Mouse (Mus musculus) thymus, postnatal 25 days (tissue): ENCODE measurements around the gene Adgrl3.

Experiments used
- DNase-seq: peaks from one replicate; pipeline ENCODE4 v3.0.0; 2022

The Adgrl3 gene

DNA sequence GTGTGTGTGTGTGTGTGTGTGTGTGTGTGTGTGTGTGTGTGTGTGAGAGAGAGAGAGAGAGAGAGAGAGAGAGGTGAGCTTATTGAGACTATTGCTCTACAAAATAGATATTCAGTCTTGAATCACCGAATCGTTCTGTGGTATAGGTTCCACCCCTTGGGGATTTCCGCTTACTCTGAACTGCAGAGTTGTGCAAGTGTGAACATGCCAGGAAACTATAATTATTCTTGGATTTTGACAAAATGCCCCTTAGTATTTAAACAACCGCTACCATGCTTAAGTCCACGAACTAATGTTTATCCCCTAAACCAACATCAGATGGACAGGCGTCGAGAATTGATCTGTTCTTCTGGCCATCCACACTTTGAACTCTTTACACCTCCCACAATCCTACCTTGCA lies 57.1 kb downstream of the Adgrl3 start:
- no peak for DNase-seq

DNA sequence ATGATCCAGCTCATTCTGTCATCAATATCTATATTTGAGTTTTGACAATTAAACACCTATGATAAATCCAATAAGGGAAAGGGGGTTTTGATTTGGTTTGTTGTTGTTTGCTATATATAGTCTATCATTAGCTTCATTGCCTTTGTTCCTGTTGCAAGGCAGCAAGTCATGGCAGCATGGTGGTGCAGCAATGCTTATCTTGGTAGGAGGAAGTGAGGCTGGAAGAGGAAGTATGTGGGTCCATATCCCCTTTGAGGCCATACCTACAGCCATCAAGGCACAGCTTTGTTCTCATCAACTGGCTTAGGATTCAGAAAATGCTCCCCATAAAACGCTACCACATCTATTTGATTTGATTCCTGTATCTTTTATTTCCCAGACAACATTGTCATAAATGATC lies 58.1 kb downstream of the Adgrl3 start:
- no peak for DNase-seq

DNA sequence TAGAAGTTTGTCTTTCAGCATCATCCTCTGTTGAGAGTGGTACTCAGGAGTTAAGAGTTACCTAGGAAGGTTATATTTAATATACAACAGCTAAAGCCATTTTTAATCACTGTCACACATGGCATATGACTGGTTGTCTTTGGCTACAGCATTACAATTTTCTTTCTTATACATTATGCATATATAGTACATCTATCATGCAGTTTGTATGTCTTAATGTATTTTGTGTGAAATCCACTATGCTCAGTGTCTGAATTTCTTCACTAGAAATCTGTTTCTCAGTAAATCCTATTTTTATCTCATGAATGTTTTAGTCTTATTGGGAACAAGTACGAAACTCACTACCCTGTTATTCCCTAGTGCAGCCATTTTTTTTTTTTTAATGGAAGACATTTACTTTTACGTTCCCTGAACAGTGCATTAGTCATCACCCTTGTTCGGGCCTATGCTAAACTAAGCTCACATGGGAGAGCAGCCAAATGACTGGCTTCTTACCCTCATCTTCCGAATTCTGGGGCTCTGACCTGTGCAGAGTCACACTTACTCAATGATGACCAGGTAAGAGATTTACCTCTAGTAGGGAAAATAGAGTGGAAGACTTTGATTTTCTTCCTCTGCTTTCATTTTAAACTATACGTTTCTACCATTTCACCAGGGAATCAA lies 63.9 kb downstream of the Adgrl3 start:
- DNase-seq = no peak

DNA sequence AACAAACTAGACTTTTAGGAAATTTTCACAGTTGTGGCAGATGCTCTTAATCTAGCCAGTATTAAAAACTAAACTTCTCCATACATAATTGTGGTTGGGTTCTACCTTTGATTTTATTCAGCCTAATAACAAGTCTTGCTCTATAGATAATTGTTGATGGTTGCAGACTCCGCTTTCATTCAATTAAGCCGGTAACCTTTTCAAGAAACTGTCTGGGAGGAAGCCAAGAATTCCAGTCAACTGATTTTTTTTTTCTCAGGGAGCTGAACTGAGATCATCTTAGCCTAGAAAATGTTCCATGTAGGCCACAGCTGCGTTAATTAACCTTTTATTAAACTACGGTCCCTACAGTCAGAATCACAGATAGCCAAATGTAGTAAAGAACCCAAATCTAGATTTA lies 65.2 kb downstream of the Adgrl3 start:
- DNase-seq = no peak

DNA sequence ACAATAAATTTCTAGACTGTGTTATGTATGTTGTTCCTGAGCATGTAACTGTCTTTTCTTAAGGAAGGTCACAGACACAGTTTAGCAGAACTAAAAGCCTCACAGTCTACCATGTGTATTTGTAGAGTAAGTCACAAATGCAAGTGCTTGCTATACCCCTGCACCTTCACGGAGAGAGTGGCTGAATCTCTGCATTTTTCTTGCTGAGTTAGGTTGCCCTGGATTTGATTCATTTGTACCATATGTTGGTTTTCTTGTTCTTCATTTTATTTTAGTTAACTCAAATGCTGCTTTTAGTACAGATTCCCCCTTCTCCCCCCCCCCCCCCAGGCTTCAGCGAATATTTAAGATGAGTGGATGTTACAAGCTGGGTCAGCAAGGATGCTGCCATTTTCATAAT lies 68.7 kb downstream of the Adgrl3 start:
- no peak for DNase-seq

DNA sequence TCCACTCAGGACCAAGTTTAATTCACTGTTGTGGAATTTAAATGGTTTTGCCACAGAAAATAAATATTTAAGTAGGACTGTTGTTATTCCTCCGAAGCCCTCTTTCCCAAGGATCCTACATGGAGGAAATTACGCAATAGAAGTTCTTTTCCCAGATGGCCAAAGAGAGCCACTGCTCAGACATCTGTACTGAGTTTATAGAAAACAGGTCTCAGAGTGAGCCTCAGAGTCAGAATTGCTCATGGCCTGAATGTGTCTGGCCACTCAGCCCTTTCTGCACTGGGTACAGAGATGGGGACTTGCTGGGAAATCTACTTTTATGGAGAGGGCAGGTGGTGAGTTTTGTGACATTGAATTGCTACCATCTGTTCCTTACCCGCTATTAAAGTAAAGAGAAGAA lies 74.7 kb downstream of the Adgrl3 start:
- no peak for DNase-seq

DNA sequence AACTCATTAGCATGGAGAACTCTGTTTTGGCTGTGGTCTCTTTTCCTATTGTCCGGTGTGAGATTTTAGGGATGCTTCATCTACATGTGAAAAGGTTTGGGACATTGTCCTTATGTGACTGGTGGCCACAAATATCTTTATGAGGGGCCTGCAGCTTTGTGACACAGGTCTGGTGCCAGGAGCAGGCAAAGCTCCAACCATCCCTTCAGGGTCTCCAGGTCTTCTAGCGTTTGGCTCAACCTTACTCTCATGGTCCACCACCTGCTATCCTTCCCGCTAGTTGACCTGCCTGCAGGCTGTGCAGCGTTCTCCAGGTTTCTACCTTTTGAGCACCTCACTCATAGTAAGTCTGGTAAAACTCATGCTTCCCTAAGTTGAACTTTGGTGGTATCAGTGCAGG lies 77.2 kb downstream of the Adgrl3 start:
- no peak for DNase-seq

DNA sequence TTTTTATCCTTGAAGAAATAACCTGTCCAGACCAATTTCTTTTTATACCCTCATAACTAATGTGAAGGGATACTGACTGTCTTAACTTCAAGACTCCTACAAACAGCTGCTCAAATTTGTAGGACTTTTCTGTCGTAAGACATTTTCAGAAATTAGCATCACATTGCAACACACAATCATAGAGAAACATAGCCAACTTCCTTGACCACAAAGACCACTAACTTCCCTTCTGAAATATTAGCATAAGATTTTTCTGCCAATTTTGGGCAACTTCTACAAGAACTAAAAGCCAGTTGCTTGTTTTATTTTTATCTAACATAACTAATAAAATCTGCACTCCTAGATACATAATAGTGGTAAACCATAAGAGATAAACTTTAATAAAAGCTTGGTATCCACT lies 87.5 kb downstream of the Adgrl3 start:
- DNase-seq = no peak

DNA sequence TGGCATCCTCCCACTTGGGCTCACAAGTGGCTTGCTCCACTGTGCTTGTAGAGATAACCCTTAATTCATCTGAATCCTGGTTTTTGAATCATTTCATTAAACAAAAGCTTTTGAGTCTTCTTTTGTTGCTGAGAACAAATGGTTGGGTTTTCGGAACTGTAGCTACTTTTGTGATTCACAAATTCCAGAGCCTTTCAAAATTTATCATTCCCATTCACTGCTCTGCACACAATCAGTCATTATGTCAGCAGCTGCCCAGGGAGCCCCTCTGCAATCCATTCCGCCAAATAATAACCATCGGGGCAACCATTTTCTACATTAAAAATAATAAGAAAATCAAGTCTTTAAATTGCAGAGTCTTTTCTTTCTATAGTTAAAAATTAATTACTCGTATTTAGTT lies 104.5 kb downstream of the Adgrl3 start:
- DNase-seq = no peak

DNA sequence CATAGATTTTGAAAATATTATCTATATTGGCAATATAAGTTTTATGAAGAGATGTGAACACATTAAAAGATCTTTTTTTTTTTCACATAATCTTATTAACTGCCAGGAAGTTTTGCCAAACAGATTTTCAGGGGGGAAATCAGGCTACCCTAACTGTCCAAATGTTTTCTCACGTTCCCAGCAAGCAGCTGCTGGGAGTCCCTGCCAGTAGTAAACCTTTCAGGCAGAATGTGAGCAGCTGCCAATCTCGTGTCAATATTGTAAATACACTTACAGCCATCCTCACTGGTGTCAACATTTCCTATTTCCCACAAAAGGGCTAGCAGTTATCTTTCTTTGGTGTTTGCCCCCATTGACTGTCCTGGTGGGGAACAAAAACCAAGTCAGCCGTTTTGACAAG lies 107.7 kb downstream of the Adgrl3 start:
- DNase-seq = no peak

DNA sequence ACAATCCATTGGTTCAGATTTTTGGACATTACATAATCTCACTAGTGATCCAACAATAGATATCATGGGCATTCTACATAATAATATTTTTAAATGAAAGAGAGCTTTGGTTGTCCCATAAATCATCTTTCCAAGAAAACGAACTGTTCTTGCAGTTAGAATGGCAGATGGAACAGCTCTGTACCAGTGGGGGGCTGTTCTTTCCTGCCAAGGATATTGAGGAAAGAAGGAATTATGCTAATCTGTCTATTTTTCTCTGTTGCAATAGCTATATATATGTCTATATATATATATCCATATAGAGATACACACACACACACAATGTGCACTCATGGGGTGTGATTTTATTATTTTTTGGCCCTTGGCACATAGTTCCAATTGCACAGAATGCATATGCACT lies 116.5 kb downstream of the Adgrl3 start:
- no peak for DNase-seq

DNA sequence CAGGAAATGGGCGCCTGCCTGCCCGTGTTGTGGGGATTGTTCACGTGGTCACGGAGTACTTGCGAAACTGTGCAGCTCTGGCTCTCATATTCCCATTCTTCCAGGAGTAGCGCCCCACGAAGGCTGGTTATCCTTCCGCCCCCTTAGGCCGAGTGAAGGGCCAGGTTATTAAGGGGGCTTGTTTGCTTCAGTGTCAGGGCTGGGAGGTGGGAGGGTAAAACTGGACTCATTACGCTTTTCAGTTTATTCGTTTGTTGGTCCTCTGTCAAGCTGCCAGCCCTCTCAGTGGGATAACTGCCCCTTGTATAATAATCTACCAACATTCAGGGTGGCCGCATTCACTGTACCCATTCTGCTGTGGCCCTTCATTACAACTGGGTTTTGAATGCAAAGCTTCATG lies 135.9 kb downstream of the Adgrl3 start:
- no peak for DNase-seq

DNA sequence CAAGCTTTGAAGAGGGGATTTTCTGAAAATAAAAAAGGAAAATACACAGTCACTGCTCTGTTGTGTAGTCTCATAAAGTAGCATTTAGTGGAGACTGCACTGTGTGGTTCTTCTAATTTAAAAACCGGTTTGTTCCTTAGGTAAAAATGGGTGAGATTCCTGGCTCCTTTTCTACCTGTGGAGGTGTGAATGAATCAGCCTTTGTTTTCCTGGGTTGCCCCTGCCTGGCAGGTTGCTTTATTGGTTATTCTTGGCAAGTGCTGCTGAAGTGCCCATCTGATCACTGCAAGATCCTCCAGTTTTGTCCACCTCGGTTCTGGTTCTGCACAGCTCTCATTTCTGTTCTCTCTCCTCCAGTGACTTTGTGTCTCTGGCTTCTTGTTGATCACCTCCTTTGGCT lies 136.3 kb downstream of the Adgrl3 start:
- no peak for DNase-seq

DNA sequence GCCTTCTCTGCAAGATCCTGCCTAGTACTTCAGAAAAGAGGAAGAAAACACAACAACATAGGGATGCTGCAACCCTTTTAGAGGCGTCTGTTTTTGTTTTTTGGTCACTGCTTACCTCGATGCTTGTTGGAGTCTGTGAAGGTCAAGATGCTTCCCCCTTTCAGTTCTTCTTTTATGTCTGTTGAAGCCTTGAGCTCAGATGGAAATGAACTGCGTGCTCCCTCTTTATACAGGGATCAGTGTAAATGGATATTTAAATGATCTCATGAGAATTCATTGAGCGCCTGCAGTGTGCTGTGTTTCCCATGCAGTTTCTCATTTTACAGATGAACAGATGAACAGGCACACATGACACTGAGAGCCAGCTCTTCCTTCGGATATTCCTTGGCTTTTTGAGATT lies 136.9 kb downstream of the Adgrl3 start:
- DNase-seq = no peak

DNA sequence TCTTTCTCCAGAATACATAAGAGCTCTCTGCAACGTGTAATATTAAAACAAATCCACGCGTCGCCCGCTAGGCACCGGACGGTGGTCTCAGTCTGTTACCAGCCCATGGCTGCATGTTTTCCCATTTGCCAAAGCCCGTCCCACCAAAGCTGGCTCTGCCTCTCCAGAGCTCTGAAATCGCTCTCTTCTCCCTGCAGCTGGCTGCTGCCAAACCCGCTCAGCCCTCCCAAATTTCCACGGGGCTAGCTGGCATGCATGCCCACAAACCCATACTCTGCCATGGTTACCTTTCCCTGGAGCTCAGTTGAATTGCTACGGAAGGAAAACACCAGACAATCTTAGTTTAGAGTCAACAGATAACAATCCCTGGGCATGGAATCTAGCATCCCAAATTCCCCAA lies 139.1 kb downstream of the Adgrl3 start:
- DNase-seq = no peak

DNA sequence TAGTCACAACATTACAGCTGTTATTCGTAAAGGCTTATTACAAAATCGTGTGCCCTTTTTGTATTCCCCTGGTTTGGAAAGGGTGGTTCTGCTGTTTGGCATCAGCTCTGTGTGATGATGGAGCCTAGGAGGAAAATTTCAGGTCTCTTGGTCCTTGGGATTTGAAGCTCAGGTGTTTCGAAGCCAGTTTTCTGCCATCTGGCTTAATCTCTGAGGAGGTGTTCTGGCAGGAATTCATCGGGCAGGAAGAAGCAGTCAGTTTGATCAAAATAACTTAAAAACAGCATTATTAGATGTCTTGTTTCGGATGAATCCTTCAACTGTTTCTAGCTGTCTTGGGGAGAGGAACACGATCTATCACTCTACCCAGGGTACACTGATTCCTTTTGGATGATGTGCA lies 140.5 kb downstream of the Adgrl3 start:
- no peak for DNase-seq

DNA sequence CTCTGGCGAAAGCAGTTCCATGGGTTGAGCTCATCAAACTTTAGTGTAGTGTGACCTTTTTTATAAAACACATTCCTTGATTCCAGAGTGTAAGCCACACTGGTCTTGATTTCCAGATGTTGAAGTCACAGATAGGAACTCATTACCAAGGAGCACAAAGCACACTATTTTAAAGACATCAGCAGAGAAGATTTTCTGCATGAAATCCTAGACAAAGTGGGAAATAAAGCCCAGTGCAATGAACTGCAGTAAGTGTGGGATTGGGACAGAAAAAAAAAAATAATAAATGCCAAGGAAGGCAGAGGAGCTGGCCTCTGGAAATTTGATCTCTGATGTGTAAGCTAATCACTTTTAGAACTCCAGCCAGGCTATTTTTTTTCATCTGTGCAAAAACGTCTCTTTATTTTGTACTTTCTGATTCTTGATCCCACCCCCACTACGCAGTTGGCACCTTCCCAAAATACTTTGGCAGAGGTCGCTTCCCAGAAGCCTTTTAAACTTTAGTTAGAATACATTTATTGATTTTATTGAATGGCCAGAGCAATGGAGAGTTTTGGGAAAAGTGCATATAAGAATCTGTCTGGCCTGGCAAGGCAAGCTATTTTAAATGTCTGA lies 169.0 kb downstream of the Adgrl3 start:
- no peak for DNase-seq

DNA sequence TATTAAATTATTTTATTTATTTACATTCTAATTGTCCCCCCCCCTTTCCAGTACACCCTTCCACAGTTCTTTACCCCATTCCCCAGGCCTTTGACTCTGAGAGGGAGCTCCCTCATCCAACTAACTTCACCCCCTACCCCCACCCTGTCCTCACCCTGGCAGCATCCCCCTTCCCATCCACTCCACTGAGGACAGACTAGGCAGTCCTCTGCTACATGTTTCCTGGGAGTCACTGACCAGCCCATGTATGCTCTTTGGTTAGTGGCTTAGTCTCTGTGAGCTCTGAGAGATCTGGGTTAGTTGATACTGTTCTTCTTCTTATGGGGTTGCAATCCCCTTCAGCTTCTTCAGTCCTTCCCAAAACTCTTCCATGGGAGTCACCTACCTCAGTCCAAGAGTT lies 180.4 kb downstream of the Adgrl3 start:
- DNase-seq = no peak

DNA sequence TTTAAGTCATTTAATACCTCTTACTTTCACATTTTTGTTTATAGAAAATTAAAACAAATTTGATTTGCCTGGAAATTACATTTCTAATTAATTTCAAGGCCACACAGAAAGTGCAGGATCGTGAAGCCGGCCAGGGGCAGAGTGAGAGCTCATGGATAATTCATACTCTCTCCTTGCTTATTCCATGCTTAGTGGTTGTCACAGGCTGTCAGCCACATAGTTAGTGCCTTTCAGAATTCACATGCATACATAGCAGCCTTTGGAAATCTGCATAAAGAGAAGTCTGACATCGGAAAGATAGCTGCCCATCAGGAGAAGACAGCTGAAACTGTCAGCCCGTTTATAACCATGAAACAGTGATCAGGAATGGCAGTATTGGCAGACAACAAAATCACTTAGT lies 181.9 kb downstream of the Adgrl3 start:
- DNase-seq = no peak

DNA sequence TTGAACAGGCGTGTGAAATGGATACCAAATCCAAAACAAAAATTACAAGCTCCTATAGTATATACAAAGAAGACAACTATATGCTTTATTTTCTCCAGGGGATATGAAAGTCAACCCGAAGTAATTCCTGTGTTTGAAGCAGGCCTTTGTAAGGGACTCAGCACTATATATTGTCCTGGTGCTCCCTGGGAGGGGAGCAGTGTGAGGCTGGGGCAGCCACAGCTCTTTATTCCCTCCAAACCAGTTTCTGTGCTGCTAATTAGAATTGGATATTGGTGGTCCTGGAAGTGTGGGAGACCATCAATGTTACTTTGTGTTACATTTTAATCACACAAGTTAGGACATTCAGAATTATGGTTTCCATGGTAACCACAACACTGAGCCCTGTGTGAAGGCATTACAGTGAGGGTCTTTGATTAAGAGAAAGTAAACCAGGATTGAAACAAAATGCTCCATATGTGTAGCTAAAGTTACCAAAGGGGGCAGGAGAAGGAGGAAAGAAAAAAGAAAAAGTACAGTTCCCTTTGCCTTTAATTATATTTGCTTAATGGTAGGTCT lies 198.6 kb downstream of the Adgrl3 start:
- no peak for DNase-seq

DNA sequence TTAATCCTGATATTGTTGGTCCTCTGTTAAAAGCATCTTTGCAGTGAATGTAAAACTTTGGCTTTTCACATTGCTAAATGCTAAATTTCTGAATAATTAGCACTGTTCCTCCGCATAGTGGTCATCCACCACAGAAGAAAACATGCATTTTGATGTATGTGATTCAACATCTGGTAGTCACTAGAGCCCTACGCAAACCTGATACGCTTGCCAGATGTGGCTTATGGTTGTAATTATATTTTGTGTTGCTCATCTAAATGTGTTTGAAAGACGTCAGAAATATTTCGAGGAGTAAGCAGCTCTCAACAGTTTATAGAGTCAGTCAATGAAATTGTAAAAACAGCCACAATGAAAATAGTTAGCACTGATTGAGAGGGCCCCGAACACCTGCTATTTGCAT lies 204.5 kb downstream of the Adgrl3 start:
- no peak for DNase-seq

DNA sequence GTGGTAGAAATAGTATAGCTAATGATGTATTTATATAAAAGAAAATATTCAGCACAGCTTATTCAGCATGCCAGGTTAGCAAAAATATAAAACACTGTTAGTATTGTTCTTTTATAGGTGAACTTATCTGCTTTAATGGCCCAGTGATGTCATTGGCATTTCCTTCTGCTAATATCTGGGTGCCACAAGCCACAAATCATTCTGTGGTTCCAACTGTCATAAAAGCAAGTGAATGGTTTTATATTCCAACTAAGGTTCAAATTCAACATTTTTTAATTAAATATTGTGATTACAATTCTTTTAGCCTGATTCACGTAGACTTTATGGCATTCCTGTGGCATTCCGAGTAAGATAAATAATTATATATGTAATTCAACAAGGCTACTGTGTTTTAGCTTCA lies 205.5 kb downstream of the Adgrl3 start:
- DNase-seq = no peak

DNA sequence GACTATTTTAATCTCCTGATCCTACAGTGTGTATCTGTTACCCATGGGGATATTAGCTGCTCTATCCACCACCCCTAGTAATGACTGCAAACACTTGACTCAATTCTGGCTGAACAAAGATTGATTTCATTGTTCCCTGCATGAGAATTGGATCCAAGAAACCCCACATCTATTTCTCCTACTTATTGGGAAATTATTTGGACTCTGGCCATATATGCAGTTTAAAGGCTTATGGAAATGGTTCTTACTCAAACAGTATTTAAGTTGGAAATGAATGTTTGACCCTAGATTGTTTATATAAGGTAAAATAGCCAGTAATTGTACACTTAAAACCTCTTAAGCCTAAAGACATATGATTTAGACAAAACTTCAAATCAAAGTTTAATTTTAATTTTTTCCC lies 207.3 kb downstream of the Adgrl3 start:
- no peak for DNase-seq

DNA sequence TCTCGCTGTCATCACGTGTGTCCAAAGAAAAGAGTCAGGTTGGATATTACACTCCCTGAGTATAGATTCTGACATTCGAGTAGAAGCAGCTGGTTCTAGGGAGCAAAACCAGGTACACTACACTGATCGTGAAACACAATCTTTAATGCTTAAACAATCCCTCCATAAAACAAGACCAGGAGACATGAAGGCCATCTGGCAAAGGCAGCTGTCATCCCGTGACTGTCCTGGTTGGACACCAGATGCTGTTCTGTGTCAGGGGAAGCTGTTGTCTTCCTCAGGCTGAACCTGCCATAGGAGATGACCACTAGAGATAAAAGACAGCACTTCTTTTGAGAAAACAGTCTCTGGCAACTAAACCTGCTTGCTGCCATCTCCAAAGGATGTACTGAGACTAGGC lies 228.8 kb downstream of the Adgrl3 start:
- DNase-seq = no peak

DNA sequence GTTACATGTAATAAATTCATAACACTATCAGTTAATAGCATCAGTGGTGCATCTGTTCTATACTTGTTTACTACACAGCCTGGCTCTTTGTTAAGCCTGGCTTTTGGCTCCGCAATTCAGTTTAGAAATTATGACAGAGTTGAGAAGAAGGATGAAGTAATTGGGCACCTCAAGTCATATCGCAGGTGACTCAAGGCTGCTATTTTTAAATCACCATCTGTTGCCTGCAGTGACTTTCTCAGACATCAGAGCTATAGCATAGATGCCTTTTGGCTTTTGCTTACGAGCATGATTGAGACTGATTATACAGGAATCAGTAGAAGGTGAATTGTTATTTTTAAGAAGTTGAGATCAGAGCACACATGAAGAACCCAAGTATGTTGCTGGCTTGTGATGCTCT lies 236.2 kb downstream of the Adgrl3 start:
- no peak for DNase-seq
